Mouse (Mus musculus) CD4-positive naive resting alpha-beta T cell, adult 76 days (primary cell): ENCODE results near the gene Max. TPM values are rescaled to one million over a fixed set of nuclear protein-coding genes. Genes with fewer than 3 reads are reported as not detected.

Source experiments
- total RNA-seq: library from RNA; stranded (reverse); gene quantifications from one replicate; pipeline ENCODE4 v1.2.4, GENCODE M21; 2023

The Max gene
- total RNA-seq, result 215 TPM

DNA sequence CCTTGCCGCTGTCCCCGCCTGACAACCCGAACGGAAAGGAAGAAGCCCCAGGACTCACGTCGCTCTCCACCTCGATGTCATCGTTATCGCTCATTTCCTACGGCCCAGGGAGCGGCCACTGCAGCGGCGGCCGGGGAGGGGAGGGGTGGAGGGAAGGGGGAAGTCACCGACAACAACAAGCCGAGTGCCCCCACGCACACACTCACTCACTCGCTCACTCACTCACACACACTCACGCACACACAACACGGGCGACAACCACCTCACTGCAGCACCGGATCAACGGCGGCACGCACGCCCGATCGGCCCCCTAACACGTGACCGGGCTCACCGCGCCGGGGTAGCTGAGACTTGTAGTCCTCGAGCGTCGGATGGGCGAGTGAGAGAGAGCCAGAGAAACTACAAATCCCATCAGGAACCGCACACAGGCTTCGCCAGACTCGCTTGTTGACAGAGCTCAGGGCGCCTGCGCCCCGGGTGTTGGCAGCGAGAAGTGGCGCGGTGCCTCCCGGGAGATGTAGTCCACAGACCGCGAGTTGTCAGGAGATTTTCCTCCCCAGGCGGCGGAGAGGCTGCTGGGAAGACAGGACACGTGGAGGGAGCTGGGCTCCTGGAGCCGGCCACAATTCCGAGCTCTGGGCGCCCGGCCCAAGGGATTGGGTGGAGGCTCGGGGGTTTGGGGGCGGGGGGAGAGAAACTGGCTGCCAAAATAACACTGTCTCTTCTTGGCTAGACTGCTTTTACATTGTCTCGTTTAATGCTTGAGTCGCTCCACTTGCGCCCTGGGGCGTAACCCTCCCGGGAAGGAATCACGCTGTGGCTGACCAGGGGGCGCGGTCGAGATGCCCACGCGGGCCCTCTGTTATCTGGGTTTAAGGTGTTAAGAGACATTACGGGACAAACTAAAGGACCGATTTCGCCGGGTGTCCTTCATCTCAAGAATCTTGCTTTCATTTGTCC, at the start of gene Max:
Gene Max (minus strand): TSS at position 270 of the 960 bp plus-strand sequence.

Other genes starting within 250 kb of the Max start
- gene Churc1, start 196.7 kb downstream of the Max start, total RNA-seq, result 42.3 TPM
- gene Fntb, start 196.6 kb downstream of the Max start, total RNA-seq, result 31.6 TPM
- 1.1 TPM for gene Gpx2, start 166.6 kb downstream of the Max start, total RNA-seq
- not detected for gene Rab15, start 139.3 kb downstream of the Max start, total RNA-seq